Mouse (Mus musculus): Measurements from ENCODE around the gene Nupr1l. TPM values are rescaled to one million over a fixed set of nuclear protein-coding genes. Genes with fewer than 3 reads are reported as not detected.
"Not testable (repeated sequence)": the region's sequence is repeated elsewhere in the genome, so short reads cannot be mapped to it uniquely, and the experiment has no call there.

Gene Nupr1l
- polyA plus RNA-seq, 1 experiment from 2014 or later, result 6.8 TPM

DNA sequence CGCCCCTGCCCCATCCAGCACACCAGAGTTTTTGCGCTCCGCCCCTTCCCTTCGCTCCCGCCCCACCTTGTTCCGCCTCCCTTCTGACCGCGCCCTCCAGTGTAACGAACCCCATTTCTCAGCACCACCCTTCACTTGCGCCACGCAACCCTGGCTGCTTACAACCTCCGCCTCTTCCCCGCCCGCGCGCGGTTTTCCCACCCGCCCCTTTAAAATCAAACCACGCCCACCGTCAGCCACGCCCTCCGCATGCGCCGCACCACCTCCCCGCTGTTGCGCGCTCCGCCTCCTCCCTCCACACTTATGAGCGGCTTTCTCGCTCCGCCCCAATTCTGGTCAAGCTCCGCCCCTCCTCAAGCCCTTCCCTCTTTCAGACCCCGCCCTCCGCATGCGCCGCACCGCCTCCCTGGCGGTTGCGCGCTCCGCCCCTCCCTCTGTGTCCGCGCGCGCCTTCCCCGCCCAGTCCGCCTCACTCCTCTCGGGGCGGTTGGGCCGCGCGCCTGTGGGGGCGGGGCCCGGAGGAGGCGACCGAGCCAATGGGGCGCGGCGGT, 33.2 kb downstream of the Nupr1l start, which contains the start of gene Vkorc1l1:
TSS of gene Vkorc1l1 (plus strand) at position 476 of the 551 bp plus-strand sequence.
- peak; percentile 97 for ATAC-seq (replicated peaks; ENCODE audit: low FRiP score, low read depth)
- Histone ChIP-seq H3K9me3 (replicated peaks; ENCODE audit: low read length) (no peaks in the 10 kb centered on the region), H3K27ac (peak within 1 kb of the TSS; percentile 74), H3K27me3 (ENCODE audit: insufficient read depth, low read length) (no peaks in the 10 kb centered on the region), H3K4me3 (replicated peaks; ENCODE audit: low read depth, low read length) (peak within 1 kb of the TSS; percentile 67), H3K36me3 (ENCODE audit: insufficient read depth, low read length) (no peaks in the 10 kb centered on the region), H3K4me2 (ENCODE audit: low read length) (peak within 1 kb of the TSS; percentile 72), H3K9ac (ENCODE audit: low read depth, low read length) (peak within 1 kb of the TSS; percentile 76), H3K4me1 (replicated peaks; ENCODE audit: insufficient read depth, low read length) (no peaks in the 10 kb centered on the region; the same call in 1 of the 2 replicates)
- DNase-seq (ENCODE audit: low spot score), result peak; percentile 99
- 1% methylated on average over 52 of the region's 59 CpGs for WGBS
- peak; percentile 6; the same call in 1 of the 2 replicates for TF ChIP-seq CTCF (IDR thresholded peaks at IDR 0.05; ENCODE audit: low read depth)

DNA sequence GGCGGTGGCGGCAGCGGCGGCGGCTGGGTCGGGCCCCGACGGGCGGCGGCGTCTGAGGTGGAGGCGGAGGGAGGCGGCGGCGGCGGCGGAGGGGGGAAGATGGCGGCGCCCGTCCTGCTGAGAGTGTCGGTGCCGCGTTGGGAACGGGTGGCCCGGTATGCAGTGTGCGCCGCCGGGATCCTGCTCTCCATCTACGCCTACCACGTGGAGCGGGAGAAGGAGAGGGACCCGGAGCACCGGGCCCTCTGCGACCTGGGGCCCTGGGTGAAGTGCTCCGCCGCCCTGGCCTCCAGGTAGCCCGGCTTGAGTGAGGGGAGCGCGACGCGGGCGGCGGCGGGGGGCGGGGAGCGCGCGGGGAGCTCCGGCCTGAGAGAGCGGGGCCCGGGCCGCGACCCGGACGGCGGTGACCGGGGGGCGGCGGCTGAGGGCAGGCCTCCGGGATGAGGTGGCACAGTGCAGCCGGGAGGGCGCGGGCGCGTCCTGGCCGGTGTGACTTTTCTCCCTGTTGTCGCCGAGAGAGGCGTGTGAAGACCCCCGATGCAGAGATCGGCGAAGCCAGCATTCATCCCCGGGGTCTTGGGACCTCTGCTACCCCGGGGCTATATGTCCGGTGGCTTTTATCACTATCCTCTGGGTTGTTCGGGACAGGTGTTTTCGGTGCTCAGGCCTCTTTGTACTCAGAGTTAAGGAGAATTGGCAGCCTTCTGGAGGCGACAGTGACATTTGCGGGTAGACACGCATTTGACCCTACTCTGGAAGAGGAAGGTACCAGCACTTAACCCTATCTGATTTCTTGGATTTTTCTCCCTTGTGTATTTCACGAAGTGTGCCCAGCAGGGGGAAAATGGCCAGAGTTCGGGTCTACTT, 34.0 kb downstream of the Nupr1l start:
- WGBS, result 1% methylated on average over 41 of the region's 82 CpGs
- H3K4me1 ChIP-seq (replicated peaks; ENCODE audit: insufficient read depth, low read length); H3K27me3 ChIP-seq (ENCODE audit: insufficient read depth, low read length); H3K36me3 ChIP-seq (ENCODE audit: insufficient read depth, low read length); H3K9me3 ChIP-seq (replicated peaks; ENCODE audit: low read length): not testable (repeated sequence)
- H3K4me2 ChIP-seq (ENCODE audit: low read length), result peak overlapping the region; percentile 72
- peak overlapping the region; percentile 76 for H3K9ac ChIP-seq (ENCODE audit: low read depth, low read length)
- peak; percentile 31; the same call in 1 of the 2 replicates for TF ChIP-seq CTCF (IDR thresholded peaks at IDR 0.05; ENCODE audit: low read depth)
- DNase-seq (ENCODE audit: low spot score), result peak; percentile 39
- H3K27ac ChIP-seq, result peak overlapping the region; percentile 74
- H3K4me3 ChIP-seq (replicated peaks; ENCODE audit: low read depth, low read length), result peak overlapping the region; percentile 67
- ATAC-seq (replicated peaks; ENCODE audit: low FRiP score, low read depth), result peak; percentile 48

DNA sequence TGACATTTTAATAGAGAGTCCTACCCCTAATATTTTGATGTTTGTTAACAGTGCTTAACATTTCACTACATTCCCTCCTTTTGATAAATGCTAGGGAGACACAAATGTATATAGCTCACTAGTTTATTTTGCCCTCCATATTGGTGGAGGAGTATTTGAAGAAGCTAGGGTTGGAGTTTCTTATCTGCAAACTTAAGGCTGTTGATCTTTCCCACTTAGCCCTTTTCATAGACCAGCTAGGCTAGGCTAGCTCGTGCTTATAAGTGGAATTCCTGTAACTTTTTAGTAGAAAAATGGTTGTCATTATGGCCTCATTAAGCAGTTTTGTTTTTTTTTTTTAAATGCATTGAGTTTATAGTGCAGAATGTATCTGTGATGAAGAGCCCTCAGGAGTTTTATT, 35.1 kb downstream of the Nupr1l start:
- no peak overlapping the region for H3K27ac ChIP-seq
- H3K27me3 ChIP-seq (ENCODE audit: insufficient read depth, low read length), result no peaks in the 10 kb centered on the region
- no peak for TF ChIP-seq CTCF (IDR thresholded peaks at IDR 0.05; ENCODE audit: low read depth)
- H3K4me1 ChIP-seq (replicated peaks; ENCODE audit: insufficient read depth, low read length), result no peaks in the 10 kb centered on the region; the same call in 1 of the 2 replicates
- H3K4me3 ChIP-seq (replicated peaks; ENCODE audit: low read depth, low read length), result no peak overlapping the region
- 85% methylated on average over 1 of the region's 1 CpGs for WGBS
- H3K9ac ChIP-seq (ENCODE audit: low read depth, low read length), result no peak overlapping the region
- DNase-seq (ENCODE audit: low spot score) (no peak), ATAC-seq (replicated peaks; ENCODE audit: low FRiP score, low read depth) (no peak)
- H3K36me3 ChIP-seq (ENCODE audit: insufficient read depth, low read length), result no peaks in the 10 kb centered on the region
- H3K4me2 ChIP-seq (ENCODE audit: low read length), result no peak overlapping the region
- H3K9me3 ChIP-seq (replicated peaks; ENCODE audit: low read length), result no peaks in the 10 kb centered on the region

DNA sequence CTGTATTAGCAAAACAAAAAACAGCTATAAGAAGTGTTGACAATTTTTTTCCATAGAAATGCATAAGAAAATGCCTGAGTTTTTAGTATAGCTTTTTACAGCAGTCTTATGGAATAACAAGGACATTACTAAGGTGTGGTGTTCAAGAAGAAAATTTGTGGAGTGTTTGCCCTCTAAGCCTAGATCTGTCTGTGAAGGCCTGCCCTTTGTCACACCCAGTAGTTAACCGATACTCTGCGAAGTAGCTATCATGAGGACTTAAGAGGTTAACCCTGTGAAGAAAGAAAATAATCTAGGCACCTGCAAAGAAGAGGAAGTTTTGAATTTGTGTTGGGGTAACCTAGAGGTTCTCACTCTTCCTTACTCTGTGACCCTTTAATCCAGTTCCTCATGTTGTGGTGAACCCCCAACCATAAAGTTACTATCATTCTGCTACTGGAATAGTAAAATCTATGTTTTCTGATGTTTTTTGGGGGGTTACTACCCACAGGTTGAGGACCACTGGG, 39.2 kb downstream of the Nupr1l start:
- no peak for ATAC-seq (replicated peaks; ENCODE audit: low FRiP score, low read depth)
- 90% methylated on average over 2 of the region's 2 CpGs for WGBS
- H3K9me3 ChIP-seq (replicated peaks; ENCODE audit: low read length), result no peaks in the 10 kb centered on the region

DNA sequence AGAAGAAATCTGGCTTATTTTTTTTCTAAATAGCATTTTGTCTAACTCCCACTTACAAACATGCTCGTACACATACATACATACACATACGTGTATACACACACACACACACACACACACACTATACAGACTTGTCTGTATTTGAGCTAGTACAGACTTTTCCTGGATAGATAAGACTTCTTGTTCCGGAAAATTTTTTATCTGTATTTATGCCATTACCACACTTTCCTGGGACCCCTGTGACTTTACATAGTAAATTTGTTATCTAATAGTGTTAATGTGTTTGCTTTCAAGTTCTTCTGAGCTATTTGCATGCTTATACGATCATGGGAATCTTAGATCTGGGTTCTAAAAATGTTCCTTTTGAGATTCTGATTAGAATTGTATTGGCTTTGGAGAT, 43.8 kb downstream of the Nupr1l start:
- ATAC-seq (replicated peaks; ENCODE audit: low FRiP score, low read depth) (no peak), DNase-seq (ENCODE audit: low spot score) (no peak)
- no peaks in the 10 kb centered on the region for H3K4me1 ChIP-seq (replicated peaks; ENCODE audit: insufficient read depth, low read length)
- H3K4me3 ChIP-seq (replicated peaks; ENCODE audit: low read depth, low read length), result no peak overlapping the region
- no peaks in the 10 kb centered on the region for H3K27me3 ChIP-seq (ENCODE audit: insufficient read depth, low read length)
- no peak overlapping the region for H3K4me2 ChIP-seq (ENCODE audit: low read length)
- H3K9me3 ChIP-seq (replicated peaks; ENCODE audit: low read length), result no peaks in the 10 kb centered on the region
- no peak overlapping the region for H3K9ac ChIP-seq (ENCODE audit: low read depth, low read length)
- no peaks in the 10 kb centered on the region for H3K36me3 ChIP-seq (ENCODE audit: insufficient read depth, low read length)
- 95% methylated on average over 4 of the region's 4 CpGs for WGBS
- H3K27ac ChIP-seq, result no peak overlapping the region
- TF ChIP-seq CTCF (IDR thresholded peaks at IDR 0.05; ENCODE audit: low read depth), result no peak

More for the DNA sequence above, 39.2 kb downstream of the Nupr1l start:
- Histone ChIP-seq H3K4me2 (ENCODE audit: low read length) (no peak overlapping the region), H3K4me3 (replicated peaks; ENCODE audit: low read depth, low read length) (no peak overlapping the region), H3K36me3 (ENCODE audit: insufficient read depth, low read length) (no peaks in the 10 kb centered on the region), H3K27me3 (ENCODE audit: insufficient read depth, low read length) (no peaks in the 10 kb centered on the region), H3K4me1 (replicated peaks; ENCODE audit: insufficient read depth, low read length) (no peaks in the 10 kb centered on the region; the same call in 1 of the 2 replicates), H3K9ac (ENCODE audit: low read depth, low read length) (no peak overlapping the region), H3K27ac (no peak overlapping the region)
- no peak for TF ChIP-seq CTCF (IDR thresholded peaks at IDR 0.05; ENCODE audit: low read depth)
- DNase-seq (ENCODE audit: low spot score), result no peak

DNA sequence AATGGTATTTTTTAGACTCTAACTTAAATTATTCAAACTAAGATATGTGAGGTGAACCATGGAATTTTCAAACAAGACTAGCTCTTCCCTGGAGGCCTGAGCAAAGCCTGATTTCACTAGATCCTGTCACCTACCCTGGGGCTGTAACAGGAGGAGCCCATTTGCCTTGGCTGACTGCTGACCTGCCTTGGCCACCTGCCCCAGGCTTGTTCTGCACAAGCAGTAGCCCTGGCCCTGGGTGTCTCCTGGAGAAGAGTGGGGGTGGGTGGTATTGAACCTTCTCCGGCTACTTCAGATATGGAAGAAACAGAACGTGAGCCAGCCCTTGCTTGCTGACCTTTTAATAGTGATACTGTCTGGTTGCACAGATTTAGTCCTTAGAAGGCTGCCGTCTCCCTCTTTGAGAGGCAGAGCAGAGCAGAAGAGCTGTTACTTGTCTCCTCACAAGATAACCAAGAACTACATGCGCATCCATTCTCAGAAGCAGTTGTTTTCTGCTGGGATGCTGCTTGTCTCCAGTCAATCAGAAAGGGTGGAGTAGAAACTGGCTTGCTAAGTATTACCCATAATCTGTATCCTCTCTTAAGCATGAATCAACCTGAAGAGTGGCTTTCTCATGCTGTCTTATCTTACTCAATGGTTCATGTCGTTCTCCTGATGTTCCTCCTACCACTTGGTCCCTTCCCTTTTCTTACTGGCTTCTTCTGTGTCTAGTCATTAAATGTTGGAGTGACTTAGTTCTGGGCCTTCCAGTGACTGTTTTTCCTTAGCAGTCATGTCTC, 46.3 kb downstream of the Nupr1l start:
- no peaks in the 10 kb centered on the region for H3K9me3 ChIP-seq (replicated peaks; ENCODE audit: low read length)
- H3K27me3 ChIP-seq (ENCODE audit: insufficient read depth, low read length), result no peaks in the 10 kb centered on the region
- no peaks in the 10 kb centered on the region for H3K36me3 ChIP-seq (ENCODE audit: insufficient read depth, low read length)
- no peak for TF ChIP-seq CTCF (IDR thresholded peaks at IDR 0.05; ENCODE audit: low read depth)
- no peak overlapping the region for H3K4me2 ChIP-seq (ENCODE audit: low read length)
- DNase-seq (ENCODE audit: low spot score), result no peak
- 85% methylated on average over 5 of the region's 5 CpGs for WGBS
- ATAC-seq (replicated peaks; ENCODE audit: low FRiP score, low read depth), result no peak
- no peak overlapping the region for H3K9ac ChIP-seq (ENCODE audit: low read depth, low read length)
- no peak overlapping the region for H3K4me3 ChIP-seq (replicated peaks; ENCODE audit: low read depth, low read length)
- no peak overlapping the region for H3K27ac ChIP-seq
- H3K4me1 ChIP-seq (replicated peaks; ENCODE audit: insufficient read depth, low read length), result no peaks in the 10 kb centered on the region

All from kidney, postnatal 0 days (tissue).